Mouse (Mus musculus) cortical plate, adult 2 months (tissue): ENCODE measurements around the gene Eml6. TPM values are rescaled to one million over a fixed set of nuclear protein-coding genes. Genes with fewer than 3 reads are reported as not detected.
A peak's percentile ranks its signal among the peaks of the same experiment; 100 is the strongest.

ENCODE experiments used
- H3K27ac ChIP-seq: fragments of 200-500 bp; 2 replicates; pipeline ENCODE4 v1.5.1; 2012; ENCODE audit warnings: low read length, control low read depth, inconsistent platforms; ENCODE audit not compliant: insufficient read depth
- H3K4me1 ChIP-seq: fragments of 200-500 bp; 2 replicates; pipeline ENCODE4 v1.6.1; 2011; ENCODE audit warnings: low read length; ENCODE audit not compliant: control insufficient read depth, insufficient read depth
- H3K4me3 ChIP-seq: fragments of 200-500 bp; 2 replicates; pipeline ENCODE4 v1.5.1; 2011; ENCODE audit warnings: mild to moderate bottlenecking, low read length, control low read depth; ENCODE audit not compliant: insufficient read depth
- CTCF ChIP-seq: fragments of 200-500 bp; IDR thresholded peaks from 2 replicates; pipeline ENCODE4 v1.5.1; 2011; ENCODE audit warnings: mild to moderate bottlenecking, control low read depth, low read length; ENCODE audit not compliant: insufficient read depth; ENCODE audit errors: extremely low read depth
- POLR2A ChIP-seq: fragments of 200-500 bp; IDR thresholded peaks from 2 replicates; pipeline ENCODE4 v1.6.1; 2011; ENCODE audit warnings: mild to moderate bottlenecking, low read length, control low read depth; ENCODE audit not compliant: insufficient read depth; ENCODE audit errors: extremely low read depth
- polyA plus RNA-seq: library from polyadenylated mRNA; depleted of rRNA; stranded (reverse); fragments of >200 nt; gene quantifications from 2 replicates; pipeline ENCODE4 v1.2.3, GENCODE M21; 2012; rRNA removed

Gene Eml6
- polyA plus RNA-seq, 1 experiment = 26.0 TPM

- TF ChIP-seq POLR2A = no peak
- TF ChIP-seq CTCF = peak; percentile 29; the same call in 1 of the 2 replicates
- Histone ChIP-seq H3K4me1 (no peaks in the 10 kb centered on the region), H3K4me3 (no peak overlapping the region), H3K27ac (no peak overlapping the region)
These were observed 311.0 kb downstream of the Eml6 start for GRCm38 (mm10) chr11:29714789-29715188.

DNA sequence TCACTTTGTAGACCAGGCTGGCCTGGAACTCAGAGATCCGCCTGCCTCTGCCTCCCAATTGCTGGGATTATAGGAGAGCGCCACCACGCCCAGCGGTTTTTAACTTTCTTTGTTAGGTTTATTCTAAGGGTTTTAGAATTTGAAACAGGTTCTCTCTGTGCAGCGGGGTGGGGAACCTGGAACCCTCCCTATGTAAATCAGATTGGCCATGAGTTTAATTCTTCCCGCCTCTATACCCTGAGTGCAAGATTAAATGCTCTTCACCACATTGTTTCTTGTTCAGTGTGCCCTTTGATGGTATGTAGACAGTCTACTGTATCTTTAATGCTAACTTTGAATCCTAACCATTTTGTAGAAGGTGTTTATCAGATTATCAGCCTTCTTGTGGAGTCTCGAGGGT is 311.7 kb downstream of the Eml6 start:
- Histone ChIP-seq H3K27ac (no peak overlapping the region), H3K4me3 (no peak overlapping the region), H3K4me1 (no peaks in the 10 kb centered on the region)
- no peak for TF ChIP-seq POLR2A
- no peak for TF ChIP-seq CTCF

DNA sequence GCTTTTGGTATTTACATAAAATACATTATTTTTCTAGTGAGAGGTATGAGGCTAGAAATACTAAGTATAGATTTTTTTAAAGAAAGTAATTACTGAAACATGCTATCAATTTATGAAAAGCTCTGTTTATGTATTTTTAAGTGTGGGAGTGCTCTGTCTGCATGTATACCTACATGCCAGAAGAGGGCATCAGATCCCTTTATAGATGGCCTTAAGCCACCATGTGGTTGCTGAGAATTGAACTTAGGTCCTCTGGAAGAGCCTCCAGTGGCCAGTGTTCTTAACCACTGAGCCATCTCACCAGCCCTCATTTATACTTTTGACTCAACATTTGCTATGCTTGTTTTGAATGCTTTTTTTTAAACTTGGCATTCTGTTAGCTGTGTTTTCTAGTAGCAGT is 316.3 kb downstream of the Eml6 start:
- Histone ChIP-seq H3K4me3 (no peak overlapping the region), H3K27ac (no peak overlapping the region), H3K4me1 (no peaks in the 10 kb centered on the region; the same call in 1 of the 2 replicates)
- peak; percentile 4; the same call in 1 of the 2 replicates for TF ChIP-seq CTCF
- no peak for TF ChIP-seq POLR2A

- H3K4me3 ChIP-seq = no peak overlapping the region
- H3K27ac ChIP-seq = no peak overlapping the region
- TF ChIP-seq CTCF (no peak), POLR2A (no peak)
- H3K4me1 ChIP-seq = peaks cover 3% of the 10 kb centered on the region
These were observed 319.0 kb downstream of the Eml6 start for GRCm38 (mm10) chr11:29706845-29707244.

DNA sequence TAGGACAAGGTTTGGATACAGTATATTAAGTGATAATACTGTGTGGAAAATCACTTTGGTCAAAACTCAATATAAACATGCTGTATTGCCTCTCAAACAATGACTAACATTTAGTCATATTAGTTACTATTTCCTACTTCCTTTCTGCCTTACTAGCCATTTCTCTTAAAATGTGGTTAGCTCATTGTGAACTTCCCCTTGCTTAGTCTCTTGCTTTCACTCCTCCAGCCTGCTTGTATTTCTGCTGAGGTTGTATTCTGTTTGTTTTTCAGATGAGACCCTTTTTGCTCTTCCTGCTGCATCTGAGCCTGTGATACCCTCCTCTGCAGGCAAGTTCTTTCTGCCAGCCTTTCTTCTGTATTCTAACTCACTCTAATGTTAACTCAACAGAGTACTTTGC is 320.6 kb downstream of the Eml6 start:
- TF ChIP-seq POLR2A = no peak
- TF ChIP-seq CTCF = no peak

GRCm38 (mm10) chr11:29702721-29703120 is 323.1 kb downstream of the Eml6 start:
- no peak for TF ChIP-seq POLR2A
- no peak for TF ChIP-seq CTCF
- H3K4me3 ChIP-seq = no peak overlapping the region
- H3K4me1 ChIP-seq = peaks cover 3% of the 10 kb centered on the region
- H3K27ac ChIP-seq = no peak overlapping the region

More for the DNA sequence above, 320.6 kb downstream of the Eml6 start:
- Histone ChIP-seq H3K27ac (no peak overlapping the region), H3K4me1 (peaks cover 3% of the 10 kb centered on the region), H3K4me3 (no peak overlapping the region)

DNA sequence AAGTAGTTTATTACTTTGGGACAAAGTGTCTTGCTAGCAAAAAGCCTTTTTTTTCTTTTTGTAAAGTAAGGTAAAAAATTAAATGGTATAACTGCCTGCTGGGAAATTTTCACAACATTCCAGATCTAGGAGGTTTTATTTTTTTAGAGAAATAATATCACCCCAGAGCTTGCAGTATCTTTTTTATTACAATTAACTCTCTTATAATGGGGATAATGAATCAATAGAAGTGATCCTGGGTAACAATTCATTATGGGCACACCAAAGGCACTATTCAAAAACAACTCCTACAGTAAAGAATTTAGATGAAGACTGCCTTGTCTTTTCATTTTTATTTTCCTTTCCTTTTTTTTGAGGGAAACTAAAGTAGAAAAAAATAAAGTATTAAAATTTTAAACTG is 331.1 kb downstream of the Eml6 start:
- Histone ChIP-seq H3K4me1 (no peaks in the 10 kb centered on the region), H3K4me3 (no peak overlapping the region; the same call in 1 of the 2 replicates), H3K27ac (no peak overlapping the region)
- TF ChIP-seq CTCF = no peak
- TF ChIP-seq POLR2A = no peak

DNA sequence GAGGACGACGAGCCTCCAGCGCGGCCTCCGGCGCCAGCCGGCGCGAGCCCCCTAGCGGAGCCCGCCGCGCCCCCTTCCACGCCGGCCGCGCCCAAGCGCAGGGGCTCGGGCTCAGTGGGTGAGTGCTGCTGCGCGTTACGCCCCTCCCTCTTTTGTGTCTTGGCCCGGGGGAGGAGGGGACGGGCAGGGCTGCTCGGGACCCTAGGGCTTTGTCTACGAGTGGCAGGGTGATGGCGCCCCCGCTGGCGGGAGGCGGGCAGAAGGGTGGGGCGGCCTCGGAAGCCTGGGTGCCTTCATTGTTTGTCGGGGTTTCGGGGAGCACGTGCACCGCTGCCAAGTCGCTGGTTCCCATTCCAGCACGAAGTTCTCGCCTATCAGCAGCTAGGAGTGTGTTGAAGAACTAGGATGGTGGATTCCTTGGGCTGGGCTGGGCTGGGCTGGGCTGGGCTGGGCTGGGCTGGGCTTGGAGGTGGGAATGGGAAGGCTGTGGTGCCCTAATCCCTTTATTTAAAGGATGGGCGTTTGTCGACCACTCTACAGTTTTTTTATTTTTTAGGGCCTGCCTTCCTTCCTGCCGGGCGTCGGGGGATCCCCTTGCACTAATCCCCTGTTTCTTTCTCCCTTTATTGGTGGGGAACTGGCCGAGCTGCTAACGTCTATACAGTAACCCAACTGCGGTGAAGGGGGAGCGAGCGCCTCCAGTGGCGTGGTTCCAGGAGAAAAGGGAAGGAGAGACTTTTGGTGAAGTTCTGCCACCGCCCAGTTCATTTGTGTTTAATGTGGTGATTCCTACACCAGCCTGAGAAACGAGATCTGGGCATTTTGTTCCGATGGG is 332.0 kb downstream of the Eml6 start:
- H3K27ac ChIP-seq = peak overlapping the region; percentile 83; the same call in 1 of the 2 replicates
- peak overlapping the region; percentile 72 for H3K4me3 ChIP-seq
- peak; percentile 50 for TF ChIP-seq CTCF
- no peak for TF ChIP-seq POLR2A
- no peaks in the 10 kb centered on the region for H3K4me1 ChIP-seq

Other genes with a start within 250 kb of the Eml6 start
- gene 4931440F15Rik, start 200.4 kb downstream of the Eml6 start, polyA plus RNA-seq = 0.90 and 1.2 TPM in 2 replicates
- 313 and 317 TPM in 2 replicates for gene Sptbn1, start 242.1 kb upstream of the Eml6 start, polyA plus RNA-seq